Mouse (Mus musculus) hindbrain, postnatal 0 days (tissue): ENCODE results near the gene Ofcc1. TPM values are rescaled to one million over a fixed set of nuclear protein-coding genes. Genes with fewer than 3 reads are reported as not detected.

Experiments used
- ATAC-seq: fragments of 200-750 bp; cut with Nextera tagmentation; 2 replicates; pipeline ENCODE4 v1.8.0; 2017; ENCODE audit warnings: mild to moderate bottlenecking, moderate TSS enrichment, moderate library complexity
- DNase-seq: peaks from one replicate; pipeline ENCODE4 v3.0.0-alpha.2; 2015; ENCODE audit warnings: low spot score
- H3K27ac ChIP-seq: fragments of 300-500 bp; sonication (generic); 2 replicates; pipeline ENCODE4 v1.5.1; 2014; ENCODE audit warnings: mild to moderate bottlenecking
- H3K27me3 ChIP-seq: fragments of 300-500 bp; sonication (generic); 2 replicates; pipeline ENCODE4 v1.6.1; 2014; ENCODE audit warnings: low read length, mixed read lengths; ENCODE audit not compliant: insufficient read depth
- H3K36me3 ChIP-seq: fragments of 300-500 bp; sonication (generic); 2 replicates; pipeline ENCODE4 v1.6.1; 2014; ENCODE audit warnings: low read length, mixed read lengths; ENCODE audit not compliant: insufficient read depth
- H3K4me1 ChIP-seq: fragments of 300-500 bp; sonication (generic); 2 replicates; pipeline ENCODE4 v1.6.1; 2014; ENCODE audit warnings: antibody characterized with exemption, low read length, mixed read lengths; ENCODE audit not compliant: insufficient read depth
- H3K4me2 ChIP-seq: fragments of 300-500 bp; sonication (generic); 2 replicates; pipeline ENCODE4 v1.6.1; 2014; ENCODE audit warnings: low read depth, mild to moderate bottlenecking, low read length, moderate library complexity, mixed read lengths
- H3K4me3 ChIP-seq: fragments of 300-500 bp; sonication (generic); 2 replicates; pipeline ENCODE4 v1.5.1; 2014; ENCODE audit warnings: low read length
- H3K9ac ChIP-seq: fragments of 300-500 bp; sonication (generic); replicated peaks from 2 replicates; pipeline ENCODE4 v1.6.1; 2014; ENCODE audit warnings: mild to moderate bottlenecking, low read length, moderate library complexity, mixed read lengths
- H3K9me3 ChIP-seq: fragments of 300-500 bp; sonication (generic); 2 replicates; pipeline ENCODE4 v1.6.1; 2016; ENCODE audit warnings: low read length, mixed read lengths
- CTCF ChIP-seq: IDR thresholded peaks from 2 replicates; pipeline ENCODE4 v1.5.1; 2016; ENCODE audit warnings: antibody characterized with exemption, control low read depth, low read depth
- WGBS: fragments of 180-500 bp; shearing (Covaris S2); extraction: QIAGEN DNeasy Blood & Tissue Kit; methylation state at CpG from one replicate; pipeline ENCODE4 v1.1.7; 2014; 5-methylcytosine and 5-hydroxymethylcytosine counted together
- polyA plus RNA-seq: library from polyadenylated mRNA; unstranded; fragments of >200 nt; fragmentation: Nextera tagmentation; extraction: Ambion mirVana; gene quantifications from 2 replicates; pipeline ENCODE4 v1.2.1, GENCODE M21; 2015
- total RNA-seq: library from RNA; depleted of rRNA; stranded (reverse); fragments of >200 nt; gene quantifications from 2 replicates; pipeline ENCODE4 v1.2.3, GENCODE M21; 2014

Ofcc1 gene
- total and polyA plus RNA-seq, 2 experiments from 2014 or later: 0.11 to 0.78 TPM

GRCm38 (mm10) chr13:40360692-40361091 is 558 bp downstream of the Ofcc1 start:
- no peak for TF ChIP-seq CTCF
- Histone ChIP-seq H3K4me2 (no peak overlapping the region), H3K4me3 (no peak overlapping the region), H3K27me3 (no peaks in the 10 kb centered on the region), H3K27ac (no peak overlapping the region), H3K9ac (no peak overlapping the region), H3K4me1 (no peaks in the 10 kb centered on the region), H3K36me3 (no peaks in the 10 kb centered on the region), H3K9me3 (no peaks in the 10 kb centered on the region)
- DNase-seq: no peak
- ATAC-seq: no peak
- WGBS: 51% methylated on average over 4 of the region's 4 CpGs

GRCm38 (mm10) chr13:40347045-40347444 is 14.2 kb downstream of the Ofcc1 start:
- H3K4me1 ChIP-seq: no peaks in the 10 kb centered on the region
- ATAC-seq (no peak), DNase-seq (no peak)
- TF ChIP-seq CTCF: no peak
- H3K4me2 ChIP-seq: no peak overlapping the region
- no peak overlapping the region for H3K4me3 ChIP-seq
- no peak overlapping the region for H3K27ac ChIP-seq
- H3K9ac ChIP-seq: no peak overlapping the region
- no peaks in the 10 kb centered on the region for H3K36me3 ChIP-seq
- no peaks in the 10 kb centered on the region for H3K27me3 ChIP-seq
- no peaks in the 10 kb centered on the region for H3K9me3 ChIP-seq
- 92% methylated on average over 2 of the region's 2 CpGs for WGBS

- no peaks in the 10 kb centered on the region for H3K9me3 ChIP-seq
- no peak overlapping the region for H3K4me3 ChIP-seq
- H3K4me2 ChIP-seq: no peak overlapping the region
- H3K4me1 ChIP-seq: no peaks in the 10 kb centered on the region
- no peak overlapping the region for H3K9ac ChIP-seq
- DNase-seq (no peak), ATAC-seq (no peak)
- H3K36me3 ChIP-seq: no peaks in the 10 kb centered on the region
- H3K27ac ChIP-seq: no peak overlapping the region
- TF ChIP-seq CTCF: no peak
- H3K27me3 ChIP-seq: no peaks in the 10 kb centered on the region
- WGBS: 75% methylated on average over 5 of the region's 5 CpGs
These were observed 37.9 kb downstream of the Ofcc1 start for GRCm38 (mm10) chr13:40323301-40323700.

- no peak for TF ChIP-seq CTCF
- no peaks in the 10 kb centered on the region for H3K36me3 ChIP-seq
- no peak overlapping the region for H3K4me2 ChIP-seq
- no peaks in the 10 kb centered on the region for H3K27me3 ChIP-seq
- H3K27ac ChIP-seq: no peak overlapping the region
- H3K9ac ChIP-seq: no peak overlapping the region
- DNase-seq (no peak), ATAC-seq (no peak)
- no peaks in the 10 kb centered on the region for H3K9me3 ChIP-seq
- no peak overlapping the region for H3K4me3 ChIP-seq
- H3K4me1 ChIP-seq: no peaks in the 10 kb centered on the region
- WGBS: 86% methylated on average over 6 of the region's 6 CpGs
These were observed 40.3 kb downstream of the Ofcc1 start for GRCm38 (mm10) chr13:40320814-40321525.

GRCm38 (mm10) chr13:40317731-40318130 is 43.5 kb downstream of the Ofcc1 start:
- Histone ChIP-seq H3K36me3 (no peaks in the 10 kb centered on the region), H3K4me1 (no peaks in the 10 kb centered on the region), H3K9me3 (no peaks in the 10 kb centered on the region), H3K4me3 (no peak overlapping the region), H3K4me2 (no peak overlapping the region), H3K9ac (no peak overlapping the region), H3K27me3 (no peaks in the 10 kb centered on the region), H3K27ac (no peak overlapping the region)
- DNase-seq (no peak), ATAC-seq (no peak)
- no peak for TF ChIP-seq CTCF
- 85% methylated on average over 2 of the region's 2 CpGs for WGBS

DNA sequence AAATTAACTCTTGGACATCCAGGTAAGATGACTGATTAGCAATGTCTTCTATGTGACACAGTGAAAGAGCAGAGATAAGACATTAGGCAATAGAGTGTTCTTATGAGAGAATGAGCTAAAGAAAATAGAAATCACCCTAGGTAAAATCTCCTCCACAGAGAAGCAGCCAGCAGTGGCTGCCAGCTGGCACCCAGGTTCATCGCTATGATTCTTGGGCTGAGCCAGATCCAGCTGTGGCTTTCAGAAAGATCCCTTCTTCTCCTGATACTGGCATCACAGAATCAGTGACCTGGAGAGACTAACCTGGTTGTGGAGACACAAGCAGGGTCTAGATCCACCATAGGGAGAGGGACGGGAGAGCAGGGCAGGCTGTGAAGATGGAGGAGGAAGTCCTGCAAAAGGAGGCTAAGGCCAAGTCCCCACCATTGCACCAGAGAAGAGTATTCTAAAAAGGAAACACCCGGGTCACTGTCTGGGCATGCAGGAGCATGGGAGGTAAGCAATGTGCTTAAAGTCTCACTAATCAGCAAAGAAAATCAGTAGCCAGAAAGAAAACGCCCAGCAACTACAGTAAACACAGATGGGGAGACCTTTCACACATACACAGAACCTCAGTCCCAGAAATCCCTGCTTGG is 46.0 kb downstream of the Ofcc1 start:
- no peak for TF ChIP-seq CTCF
- H3K9ac ChIP-seq: no peak overlapping the region
- ATAC-seq (no peak), DNase-seq (no peak)
- no peak overlapping the region for H3K27ac ChIP-seq
- H3K36me3 ChIP-seq: no peaks in the 10 kb centered on the region
- H3K9me3 ChIP-seq: no peaks in the 10 kb centered on the region
- H3K4me2 ChIP-seq: no peak overlapping the region
- no peaks in the 10 kb centered on the region for H3K4me1 ChIP-seq
- 72% methylated on average over 4 of the region's 4 CpGs for WGBS
- no peak overlapping the region for H3K4me3 ChIP-seq
- no peaks in the 10 kb centered on the region for H3K27me3 ChIP-seq

DNA sequence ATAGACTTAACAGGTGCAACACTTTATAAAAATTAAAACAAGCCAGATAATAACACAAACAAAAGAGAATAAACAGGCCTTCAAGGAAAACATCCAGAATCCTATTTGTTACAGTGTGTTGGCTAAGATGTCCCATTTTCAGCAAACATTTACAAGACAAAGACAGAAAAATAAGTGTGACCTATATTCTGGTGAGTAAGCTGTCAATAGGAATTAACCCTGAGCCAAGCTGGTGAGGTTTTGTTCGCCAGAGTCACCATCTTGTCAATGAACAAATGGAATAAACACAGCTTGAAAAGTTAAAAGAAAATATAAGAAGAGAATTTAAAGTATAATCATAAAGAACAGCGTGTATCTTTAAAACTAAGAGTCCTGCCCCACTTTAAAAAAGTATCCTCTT is 68.4 kb downstream of the Ofcc1 start:
- WGBS: 79% methylated on average over 2 of the region's 2 CpGs
- no peak overlapping the region for H3K9ac ChIP-seq
- H3K4me2 ChIP-seq: no peak overlapping the region
- ATAC-seq: no peak
- no peaks in the 10 kb centered on the region for H3K4me1 ChIP-seq
- no peak for TF ChIP-seq CTCF
- DNase-seq: no peak
- H3K27me3 ChIP-seq: no peaks in the 10 kb centered on the region
- no peaks in the 10 kb centered on the region for H3K36me3 ChIP-seq
- H3K27ac ChIP-seq: no peak overlapping the region
- H3K4me3 ChIP-seq: no peak overlapping the region
- no peaks in the 10 kb centered on the region for H3K9me3 ChIP-seq
